Comparison of ENCODE assay signal across 8 mouse cellular contexts in genomic region chr2:163716853-163717252, GRCm38 (mm10). TPM values are rescaled to one million over a fixed set of nuclear protein-coding genes. Genes with fewer than 3 reads are reported as not detected.
DNase-seq lines count a peak whose midpoint lies in the region; ATAC-seq and TF ChIP-seq lines count a peak whose summit lies in the region.

No protein-coding gene starts in this region.

- H3K36me3 ChIP-seq in hindbrain, postnatal 0 days (ENCODE audit: insufficient read depth, low read length) = no peaks in the 10 kb centered on the region

- no peak for DNase-seq in layer of hippocampus, adult 2 months (ENCODE audit: low spot score in 2 of 2)
- DNase-seq in layer of hippocampus, postnatal 25 days (ENCODE audit: extremely low spot score in 1 of 2, low spot score in 1 of 2) = no peak
- peak; percentile 32 for DNase-seq in embryo, embryonic 11.5 days (ENCODE audit: low read depth, low spot score)
- DNase-seq in hindbrain, postnatal 0 days (ENCODE audit: low spot score) = peak; percentile 23
- DNase-seq in retina, embryonic 14.5 days (ENCODE audit: low spot score) = peak; percentile 10
- no peak for DNase-seq in ovary, adult 18-20 months (ENCODE audit: low spot score)
- no peak for DNase-seq in gastrocnemius, adult 8-10 months (ENCODE audit: low spot score in 2 of 2)
- DNase-seq in layer of hippocampus, adult 11-12 months (ENCODE audit: low spot score) = no peak

- H3K4me2 ChIP-seq in hindbrain, postnatal 0 days (ENCODE audit: low read depth, low read length) = no peak overlapping the region

- H3K4me1 ChIP-seq in hindbrain, postnatal 0 days (ENCODE audit: insufficient read depth, low read length) = peaks cover 10% of the 10 kb centered on the region; the same call in 1 of the 2 replicates

- 31% methylated on average over 6 of the region's 6 CpGs for WGBS in hindbrain, postnatal 0 days

- H3K27ac ChIP-seq in layer of hippocampus, adult 2 months = peak overlapping the region; percentile 90
- H3K27ac ChIP-seq in hindbrain, postnatal 0 days = no peak overlapping the region

- no peak overlapping the region for H3K9ac ChIP-seq in hindbrain, postnatal 0 days (replicated peaks; ENCODE audit: low read length)

- no peaks in the 10 kb centered on the region for H3K27me3 ChIP-seq in hindbrain, postnatal 0 days (ENCODE audit: insufficient read depth, low read length)

- H3K4me3 ChIP-seq in layer of hippocampus, adult 2 months = no peak overlapping the region
- no peak overlapping the region for H3K4me3 ChIP-seq in hindbrain, postnatal 0 days (ENCODE audit: low read length)

- no peak for TF ChIP-seq CTCF in layer of hippocampus, adult 2 months (conservative IDR thresholded peaks at IDR 0.05)
- TF ChIP-seq CTCF in hindbrain, postnatal 0 days (IDR thresholded peaks at IDR 0.05; ENCODE audit: low read depth) = no peak

- no peaks in the 10 kb centered on the region for H3K9me3 ChIP-seq in hindbrain, postnatal 0 days (ENCODE audit: low read length)

- no peak for ATAC-seq in hindbrain, postnatal 0 days

RNA-seq across cellular contexts. Expression of gene Ada, which starts 33.2 kb away (rescaled TPM):
- 1 to 10 TPM; 1.1 to 1.9 TPM for total RNA-seq in layer of hippocampus, adult 2 months (2021)
- total RNA-seq in layer of hippocampus, postnatal 25 days (2021) = 1 to 10 TPM; 1.2 to 1.5 TPM
- total RNA-seq in hindbrain, postnatal 0 days (2014; rRNA removed) = 2.2 and 3.4 TPM in 2 replicates
- polyA plus RNA-seq in hindbrain, postnatal 0 days (2015; fragmentation: Nextera tagmentation; extraction: Ambion mirVana) = 3.2 and 3.4 TPM in 2 replicates
- 1 to 10 TPM in 1 of 4 experiments, under 1 TPM in 2, not detected in 1; 0.34 to 1.2 (median 0.62) TPM for total RNA-seq in gastrocnemius, adult 8-10 months (2022)

RNA-seq across cellular contexts. Expression of gene Pkig, which starts 58.7 kb away (rescaled TPM):
- 10 to 100 TPM; 93.7 to 93.9 TPM for total RNA-seq in layer of hippocampus, adult 2 months (2021)
- 10 to 100 TPM; 86.5 to 94.6 TPM for total RNA-seq in layer of hippocampus, postnatal 25 days (2021)
- total RNA-seq in hindbrain, postnatal 0 days (2014; rRNA removed) = 70.8 and 95.2 TPM in 2 replicates
- polyA plus RNA-seq in hindbrain, postnatal 0 days (2015; fragmentation: Nextera tagmentation; extraction: Ambion mirVana) = 136 and 141 TPM in 2 replicates
- total RNA-seq in gastrocnemius, adult 8-10 months (2022) = 100 to 1,000 TPM; 102 to 111 (median 107) TPM

Comparison
In these comparisons a context has a peak if more than half of its experiments do, and no peak if none do; other contexts are left out.
1. DNase-seq: peak in embryo, embryonic 11.5 days (single experiment), hindbrain, postnatal 0 days (single experiment) and retina, embryonic 14.5 days (single experiment); none in layer of hippocampus, adult 2 months (0 of 2), layer of hippocampus, postnatal 25 days (0 of 2), ovary, adult 18-20 months (single experiment), gastrocnemius, adult 8-10 months (0 of 2) and layer of hippocampus, adult 11-12 months (single experiment).